Mouse (Mus musculus) heart, embryonic 11.5 days (tissue): Measurements from ENCODE around the gene Rgs5. TPM values are rescaled to one million over a fixed set of nuclear protein-coding genes. Genes with fewer than 3 reads are reported as not detected.

Experiments used
- ATAC-seq: fragments of 200-750 bp; cut with Nextera tagmentation; replicated peaks from 2 replicates; pipeline ENCODE4 v1.8.0; 2017; ENCODE audit warnings: moderate library complexity; ENCODE audit not compliant: insufficient number of reproducible peaks, low FRiP score, low TSS enrichment
- H3K27ac ChIP-seq: fragments of 300-500 bp; sonication (generic); 2 replicates; pipeline ENCODE4 v1.5.1; 2014; ENCODE audit warnings: mild to moderate bottlenecking, low read depth, low read length
- H3K27me3 ChIP-seq: fragments of 300-500 bp; sonication (generic); 2 replicates; pipeline ENCODE4 v1.6.1; 2014; ENCODE audit warnings: mild to moderate bottlenecking, low read length, mixed read lengths; ENCODE audit not compliant: control insufficient read depth, insufficient read depth
- H3K36me3 ChIP-seq: fragments of 300-500 bp; sonication (generic); 2 replicates; pipeline ENCODE4 v1.6.1; 2014; ENCODE audit warnings: mild to moderate bottlenecking, low read length, moderate library complexity, mixed read lengths; ENCODE audit not compliant: control insufficient read depth, insufficient read depth
- H3K4me1 ChIP-seq: fragments of 300-500 bp; sonication (generic); 2 replicates; pipeline ENCODE4 v1.6.1; 2014; ENCODE audit warnings: low read length; ENCODE audit not compliant: control insufficient read depth, insufficient read depth
- H3K4me2 ChIP-seq: fragments of 300-500 bp; sonication (generic); 2 replicates; pipeline ENCODE4 v1.6.1; 2014; ENCODE audit warnings: mild to moderate bottlenecking, moderate library complexity
- H3K4me3 ChIP-seq: fragments of 300-500 bp; sonication (generic); 2 replicates; pipeline ENCODE4 v1.5.1; 2014; ENCODE audit warnings: low read depth, low read length
- H3K9ac ChIP-seq: fragments of 300-500 bp; sonication (generic); 2 replicates; pipeline ENCODE4 v1.6.1; 2014; ENCODE audit warnings: mild to moderate bottlenecking, low read depth, low read length, moderate library complexity
- H3K9me3 ChIP-seq: fragments of 300-500 bp; sonication (generic); replicated peaks from 2 replicates; pipeline ENCODE4 v1.6.1; 2016; ENCODE audit warnings: low read length; ENCODE audit not compliant: control insufficient read depth
- WGBS: fragments of 180-500 bp; shearing (Covaris S2); extraction: QIAGEN DNeasy Blood & Tissue Kit; methylation state at CpG from one replicate; pipeline ENCODE4 v1.1.7; 2014; ENCODE audit not compliant: insufficient replicate concordance; 5-methylcytosine and 5-hydroxymethylcytosine counted together
- polyA plus RNA-seq: library from polyadenylated mRNA; unstranded; fragments of >200 nt; fragmentation: Nextera tagmentation; extraction: Ambion mirVana; gene quantifications from 2 replicates; pipeline ENCODE4 v1.2.1, GENCODE M21; 2014

The Rgs5 gene
- polyA plus RNA-seq, 1 experiment from 2014 or later: 13.2 TPM

DNA sequence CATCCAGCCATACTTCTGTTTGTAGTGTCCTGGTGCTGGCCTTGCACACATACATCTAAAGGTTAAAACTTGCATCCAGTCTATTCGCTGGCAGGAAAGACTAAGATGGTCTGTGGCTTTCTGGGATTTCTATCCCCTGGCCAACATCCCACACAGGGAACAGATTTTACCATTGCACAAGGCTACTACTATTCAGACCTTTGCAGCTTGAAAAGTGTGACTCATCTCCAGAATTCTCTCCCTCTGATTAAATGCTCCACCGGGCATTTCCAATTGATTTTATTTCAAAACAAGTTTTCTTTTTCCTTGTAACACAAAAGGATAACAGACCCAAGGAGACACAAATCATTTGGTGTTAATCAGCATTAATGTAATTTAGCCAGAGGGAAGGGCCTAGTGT lies 16.5 kb downstream of the Rgs5 start:
- WGBS: 79% methylated on average over 2 of the region's 2 CpGs
- ATAC-seq: no peak
- Histone ChIP-seq H3K4me3 (no peak overlapping the region), H3K27me3 (no peaks in the 10 kb centered on the region), H3K4me2 (no peak overlapping the region), H3K27ac (no peak overlapping the region), H3K9me3 (no peaks in the 10 kb centered on the region), H3K4me1 (no peaks in the 10 kb centered on the region), H3K36me3 (no peaks in the 10 kb centered on the region), H3K9ac (no peak overlapping the region)

GRCm38 (mm10) chr1:169672272-169672671 lies 17.0 kb downstream of the Rgs5 start:
- Histone ChIP-seq H3K27me3 (no peaks in the 10 kb centered on the region), H3K4me3 (no peak overlapping the region), H3K9me3 (no peaks in the 10 kb centered on the region), H3K27ac (no peak overlapping the region), H3K9ac (no peak overlapping the region), H3K4me1 (no peaks in the 10 kb centered on the region), H3K4me2 (no peak overlapping the region), H3K36me3 (no peaks in the 10 kb centered on the region)
- 74% methylated on average over 4 of the region's 4 CpGs for WGBS
- ATAC-seq: no peak

DNA sequence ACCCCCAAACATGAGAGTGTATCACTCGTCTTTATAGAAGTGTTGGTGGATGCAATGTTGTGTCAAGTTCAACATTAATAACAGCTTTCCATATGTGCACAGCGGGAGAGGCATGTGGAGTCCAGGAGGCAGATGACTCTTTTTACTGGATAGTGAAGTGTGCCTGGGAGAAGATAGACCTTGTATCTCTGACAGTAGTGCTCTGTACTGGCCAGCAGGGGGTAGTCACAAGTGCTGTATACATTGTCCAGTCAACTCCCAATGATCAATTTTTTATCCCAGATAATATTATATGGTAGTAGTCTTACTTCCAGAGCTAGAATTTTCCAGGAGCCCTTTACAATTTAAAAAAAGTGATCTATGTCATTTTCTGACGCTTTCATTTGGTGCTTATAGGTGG lies 18.8 kb downstream of the Rgs5 start:
- ATAC-seq: no peak
- Histone ChIP-seq H3K9ac (no peak overlapping the region), H3K27me3 (no peaks in the 10 kb centered on the region), H3K4me1 (no peaks in the 10 kb centered on the region), H3K27ac (no peak overlapping the region), H3K9me3 (no peaks in the 10 kb centered on the region), H3K4me2 (no peak overlapping the region), H3K4me3 (no peak overlapping the region), H3K36me3 (no peaks in the 10 kb centered on the region)
- WGBS: 47% methylated on average over 3 of the region's 3 CpGs

GRCm38 (mm10) chr1:169676751-169677150 lies 21.4 kb downstream of the Rgs5 start:
- Histone ChIP-seq H3K9ac (no peak overlapping the region), H3K27ac (no peak overlapping the region), H3K27me3 (no peaks in the 10 kb centered on the region), H3K4me2 (no peak overlapping the region), H3K9me3 (no peaks in the 10 kb centered on the region), H3K4me3 (no peak overlapping the region), H3K4me1 (no peaks in the 10 kb centered on the region), H3K36me3 (no peaks in the 10 kb centered on the region)
- 84% methylated on average over 1 of the region's 1 CpGs for WGBS
- no peak for ATAC-seq

DNA sequence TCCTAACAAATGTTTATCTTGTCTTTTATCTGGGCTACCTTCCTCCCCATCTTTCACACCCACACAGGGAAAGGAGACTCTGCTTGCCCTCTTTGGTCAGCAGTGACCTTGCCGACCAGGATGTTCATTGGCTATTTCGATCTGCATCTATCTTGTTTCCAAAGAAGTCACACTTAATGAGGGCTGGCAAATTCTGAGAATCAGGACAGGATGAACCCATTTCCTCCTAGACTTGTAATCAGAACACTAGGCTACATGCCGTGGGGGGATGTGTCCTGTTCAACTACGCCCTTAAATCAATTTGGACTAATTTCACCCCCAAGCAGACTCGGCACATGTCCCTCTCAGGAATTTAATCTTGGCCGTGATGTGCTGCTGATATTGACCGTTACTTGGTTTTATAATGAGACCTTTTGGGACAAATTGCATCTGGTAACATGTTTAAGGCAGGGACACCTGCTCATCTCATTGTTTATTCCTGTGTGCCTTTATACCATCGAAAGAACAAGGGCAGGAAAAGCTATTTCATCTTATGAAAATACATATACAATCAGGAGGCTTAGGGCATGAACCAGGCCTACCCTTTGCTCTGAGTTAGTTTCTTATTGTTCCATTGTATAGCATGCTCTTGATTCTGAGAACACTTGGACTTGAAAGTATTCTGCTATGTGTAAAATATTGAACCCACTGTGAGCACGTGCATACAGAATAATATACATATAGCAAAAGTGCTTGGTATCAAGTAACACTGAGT lies 25.3 kb downstream of the Rgs5 start:
- Histone ChIP-seq H3K9me3 (no peaks in the 10 kb centered on the region), H3K9ac (no peak overlapping the region), H3K27me3 (no peaks in the 10 kb centered on the region), H3K4me1 (no peaks in the 10 kb centered on the region), H3K27ac (no peak overlapping the region), H3K36me3 (no peaks in the 10 kb centered on the region), H3K4me2 (no peak overlapping the region), H3K4me3 (no peak overlapping the region)
- ATAC-seq: no peak
- WGBS: 74% methylated on average over 9 of the region's 9 CpGs

DNA sequence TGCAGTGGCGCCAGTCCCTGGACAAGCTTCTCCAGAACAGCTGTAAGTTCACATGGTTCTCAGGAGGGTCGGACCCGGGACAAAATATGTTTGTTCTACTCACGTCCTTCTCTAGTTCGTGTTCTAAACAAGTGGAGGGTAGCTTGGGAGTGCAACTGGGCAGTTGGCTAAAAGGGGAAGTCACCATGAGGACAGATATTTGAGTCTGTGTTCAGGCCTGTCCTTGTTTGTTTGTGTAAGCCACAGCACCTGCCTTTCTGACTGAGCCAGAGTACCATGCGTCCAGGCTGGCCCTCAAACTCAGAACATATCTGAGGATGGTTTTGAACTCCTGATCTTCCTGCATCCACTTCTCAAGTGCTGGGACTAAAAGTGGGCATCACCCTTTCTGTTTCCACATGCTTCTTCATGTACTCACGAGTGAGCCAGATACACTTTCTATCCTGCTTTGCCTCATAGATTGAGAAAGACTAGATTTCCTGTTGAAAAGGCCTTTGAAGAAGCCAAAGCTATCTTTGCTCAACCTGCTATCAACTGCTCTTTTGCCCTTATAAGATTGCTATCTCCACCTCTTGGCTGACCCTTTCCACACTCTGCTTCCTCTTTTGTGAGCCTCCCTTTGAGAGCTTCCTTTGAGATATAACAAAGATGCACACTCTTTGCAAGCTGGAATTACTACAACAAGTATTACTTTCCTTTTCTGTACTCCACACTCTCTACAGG lies 27.6 kb downstream of the Rgs5 start:
- H3K4me2 ChIP-seq: no peak overlapping the region
- H3K4me3 ChIP-seq: no peak overlapping the region
- no peak overlapping the region for H3K9ac ChIP-seq
- 75% methylated on average over 7 of the region's 7 CpGs for WGBS
- no peaks in the 10 kb centered on the region for H3K27me3 ChIP-seq
- no peaks in the 10 kb centered on the region for H3K9me3 ChIP-seq
- no peak for ATAC-seq
- H3K36me3 ChIP-seq: no peaks in the 10 kb centered on the region
- no peaks in the 10 kb centered on the region for H3K4me1 ChIP-seq
- H3K27ac ChIP-seq: no peak overlapping the region

- H3K4me2 ChIP-seq: no peak overlapping the region
- no peak for ATAC-seq
- 75% methylated on average over 5 of the region's 5 CpGs for WGBS
Observed at GRCm38 (mm10) chr1:169685257-169685656, 30.0 kb downstream of the Rgs5 start.

GRCm38 (mm10) chr1:169693040-169693439 lies 37.7 kb downstream of the Rgs5 start:
- no peak overlapping the region for H3K4me2 ChIP-seq
- H3K9me3 ChIP-seq: no peaks in the 10 kb centered on the region
- H3K9ac ChIP-seq: no peak overlapping the region
- no peak for ATAC-seq
- no peak overlapping the region for H3K27ac ChIP-seq
- no peaks in the 10 kb centered on the region for H3K4me1 ChIP-seq
- WGBS: 78% methylated on average over 2 of the region's 2 CpGs
- no peaks in the 10 kb centered on the region for H3K27me3 ChIP-seq
- H3K4me3 ChIP-seq: no peak overlapping the region
- H3K36me3 ChIP-seq: no peaks in the 10 kb centered on the region

More at GRCm38 (mm10) chr1:169685257-169685656, 30.0 kb downstream of the Rgs5 start:
- Histone ChIP-seq H3K27ac (no peak overlapping the region), H3K9me3 (no peaks in the 10 kb centered on the region), H3K27me3 (no peaks in the 10 kb centered on the region), H3K4me3 (no peak overlapping the region), H3K36me3 (no peaks in the 10 kb centered on the region), H3K9ac (no peak overlapping the region), H3K4me1 (no peaks in the 10 kb centered on the region)

DNA sequence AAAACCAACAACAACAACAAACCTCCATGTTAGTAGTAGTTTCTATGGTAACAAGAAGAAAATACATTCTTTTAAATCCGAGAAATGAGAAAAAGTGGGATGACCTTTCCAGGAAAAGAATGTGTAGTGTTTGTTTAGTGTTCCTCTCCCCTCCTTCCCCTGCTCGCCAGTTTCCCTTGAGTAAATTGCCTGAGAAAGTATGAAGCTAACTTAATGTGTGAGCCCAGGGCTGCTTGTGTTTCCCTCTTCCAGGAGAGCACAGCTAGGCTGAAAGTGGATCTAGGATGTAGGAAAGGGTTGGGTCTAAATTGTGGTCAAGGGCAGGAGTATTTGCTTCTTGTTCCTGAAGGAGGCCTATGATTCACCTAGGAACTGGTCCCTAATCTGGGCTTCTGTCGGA lies 38.2 kb downstream of the Rgs5 start:
- Histone ChIP-seq H3K27ac (no peak overlapping the region), H3K9ac (no peak overlapping the region), H3K9me3 (no peaks in the 10 kb centered on the region), H3K4me3 (no peak overlapping the region), H3K4me1 (no peaks in the 10 kb centered on the region), H3K27me3 (no peaks in the 10 kb centered on the region), H3K36me3 (no peaks in the 10 kb centered on the region), H3K4me2 (no peak overlapping the region)
- 61% methylated on average over 3 of the region's 3 CpGs for WGBS
- no peak for ATAC-seq
